Mouse (Mus musculus): ENCODE measurements at regions not wholly inside any gene's neighbourhood (a gene's known extent, or its start where the extent isn't known, plus 50 kb on each side); places are given as distances from the start of the nearest gene placed in this dataset.
A peak's percentile ranks its signal among the peaks of the same experiment; 100 is the strongest.

- no peak for ATAC-seq
These were observed 62.6 kb downstream of the Mcfd2 start for GRCm38 (mm10) chr17:87202958-87203720.

- peak; percentile 54 for ATAC-seq
These were observed 63.2 kb downstream of the Mcfd2 start for GRCm38 (mm10) chr17:87202490-87202889.

GRCm38 (mm10) chr17:87200721-87201242 is 65.0 kb downstream of the Mcfd2 start:
- no peak for ATAC-seq

DNA sequence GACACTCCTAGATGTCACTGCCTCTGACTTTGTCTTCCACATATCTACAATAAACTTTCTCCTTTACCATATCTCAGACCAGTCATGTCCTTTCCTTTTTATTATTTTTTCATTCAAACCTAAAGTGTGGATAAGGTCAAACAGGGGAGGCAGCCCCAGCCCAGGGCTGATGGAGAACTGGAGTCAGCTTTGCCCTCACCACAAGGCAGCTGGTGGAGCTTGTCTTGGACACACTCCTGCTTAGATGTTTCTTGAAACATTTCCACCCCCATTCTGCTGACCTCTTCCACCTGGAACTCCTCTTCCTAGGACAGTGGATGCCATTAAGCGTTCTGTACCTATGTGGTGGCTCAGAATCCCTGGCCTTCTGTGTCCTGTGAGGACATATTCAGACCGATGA is 65.6 kb downstream of the Mcfd2 start:
- no peak for ATAC-seq

DNA sequence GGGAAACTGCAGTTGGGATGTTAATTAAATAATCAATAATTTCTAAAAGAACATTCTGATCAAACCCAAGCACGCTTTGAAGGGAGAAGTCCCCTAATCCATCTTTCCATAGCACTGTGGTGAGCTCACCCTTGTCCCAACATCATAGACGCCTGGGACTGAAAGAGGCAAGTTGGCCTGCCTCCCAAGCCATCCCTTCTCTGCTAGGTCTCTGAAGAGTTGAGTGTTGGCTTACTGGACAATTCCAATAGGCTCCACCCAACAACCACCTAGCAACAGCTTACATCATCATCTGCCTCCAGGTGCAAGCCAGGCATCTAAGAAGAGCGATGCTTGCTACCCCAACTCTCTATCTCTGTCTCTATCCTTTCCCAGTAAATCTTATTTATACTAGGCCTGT is 66.6 kb downstream of the Mcfd2 start:
- ATAC-seq, result no peak

DNA sequence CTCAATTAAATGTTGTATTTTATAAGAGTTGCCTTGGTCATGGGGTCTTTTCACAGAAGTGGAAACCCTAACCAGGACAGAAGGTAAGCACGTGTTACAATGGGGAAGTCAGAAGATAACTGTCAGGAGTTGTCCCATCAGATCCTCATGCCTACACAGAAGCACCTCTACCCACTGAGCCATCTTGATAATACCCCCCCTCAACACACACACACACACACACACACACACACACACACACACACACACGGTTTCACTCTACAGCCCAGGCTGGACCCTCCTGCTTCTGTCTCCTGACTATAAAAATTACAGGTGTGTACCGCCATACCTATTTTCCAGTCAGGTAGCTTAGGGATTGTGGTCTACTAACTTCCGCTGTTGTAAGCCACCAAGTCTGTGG is 68.3 kb downstream of the Mcfd2 start:
- ATAC-seq, result no peak

DNA sequence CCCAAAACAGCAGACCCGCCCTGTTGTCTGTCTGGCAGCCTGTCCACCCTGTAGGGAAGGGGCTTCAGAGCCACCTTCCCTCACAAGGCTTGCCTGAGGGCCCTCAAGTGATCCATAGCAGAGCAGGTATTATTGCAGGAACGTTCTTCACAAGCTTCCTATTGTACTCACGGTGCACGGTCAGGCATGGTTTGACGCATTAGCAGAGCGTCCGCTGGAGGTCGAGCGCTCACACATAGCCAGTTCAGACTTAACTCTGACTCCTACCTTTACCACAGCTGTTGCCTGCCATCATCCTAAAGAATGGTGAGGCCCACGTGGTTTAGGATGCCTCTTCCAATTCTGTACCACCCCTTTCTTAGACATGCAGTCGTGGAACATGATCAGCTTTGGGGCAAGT is 71.1 kb downstream of the Mcfd2 start:
- no peak for ATAC-seq

DNA sequence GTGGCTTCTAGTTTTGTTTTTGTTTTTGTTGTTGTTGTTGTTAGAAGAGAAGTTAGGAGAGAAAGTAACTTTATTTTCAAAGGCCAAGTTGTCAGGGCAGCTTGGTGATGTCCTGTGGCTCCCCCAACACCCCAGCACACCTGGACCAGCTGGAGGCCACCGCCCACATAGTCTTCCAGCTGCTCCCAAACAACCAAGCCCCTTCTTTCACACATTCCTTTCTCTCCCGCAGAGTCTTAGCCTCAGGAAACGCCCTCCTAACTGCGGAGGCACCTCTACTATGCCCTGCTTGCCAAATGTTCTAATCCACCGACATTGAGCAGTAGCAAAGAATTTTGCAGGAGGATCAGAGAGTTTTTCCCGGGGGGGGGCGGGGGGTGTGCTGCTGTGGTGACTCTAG is 72.3 kb downstream of the Mcfd2 start:
- no peak for ATAC-seq

DNA sequence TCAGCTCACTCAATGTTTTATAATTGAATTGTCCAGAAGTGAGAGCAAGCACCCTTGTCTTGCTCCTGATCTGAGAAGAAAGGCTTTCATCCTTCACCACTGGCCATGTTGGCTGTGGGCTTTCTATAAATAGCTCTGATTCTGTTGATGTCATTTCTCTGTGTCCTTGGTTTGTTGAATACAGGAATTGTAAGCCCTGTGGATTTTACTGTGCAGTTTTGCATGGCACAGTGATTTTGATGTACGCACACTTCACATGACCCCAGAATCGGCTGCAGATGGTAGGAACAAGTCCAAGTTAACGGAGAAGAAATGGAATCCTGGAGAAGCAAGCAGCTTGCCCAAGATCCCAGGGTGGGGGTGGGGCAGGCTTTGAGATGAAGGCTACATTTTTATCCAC is 76.1 kb downstream of the Mcfd2 start:
- no peak for ATAC-seq

Measured in activated CD4-positive, CD25-positive, alpha-beta regulatory T cell, adult 4 months (primary cell).